Mouse (Mus musculus): ENCODE data around the gene Cdk14.

GRCm38 (mm10) chr5:5465256-5465655 lies 45.1 kb upstream of the Cdk14 start:
- TF ChIP-seq CTCF (IDR thresholded peaks at IDR 0.05; ENCODE audit: control insufficient read depth, insufficient read depth, insufficient replicate concordance, low read depth, low read length) (no peak), POLR2A (IDR thresholded peaks at IDR 0.05; ENCODE audit: control insufficient read depth, low read depth, low read length) (no peak)

All from testis, adult 2 months (tissue).